Mouse (Mus musculus) ES-E14 (cell line): ENCODE measurements around the gene Ints5. TPM values are rescaled to one million over a fixed set of nuclear protein-coding genes. Genes with fewer than 3 reads are reported as not detected.

Experiments used
- DNase-seq: peaks from one replicate; pipeline ENCODE4 v3.0.0-alpha.2; 2013; ENCODE audit warnings: low read depth, low spot score
- H3K27ac ChIP-seq: 2 replicates; pipeline ENCODE4 v1.5.1; 2012; ENCODE audit warnings: low read depth, mild to moderate bottlenecking, low read length, moderate library complexity, mixed read lengths; ENCODE audit not compliant: poor library complexity, insufficient read depth, severe bottlenecking
- H3K36me3 ChIP-seq: 2 replicates; pipeline ENCODE4 v1.6.1; 2012; ENCODE audit warnings: mild to moderate bottlenecking, low read length, moderate library complexity, mixed read lengths; ENCODE audit not compliant: control insufficient read depth, poor library complexity, insufficient read depth, severe bottlenecking
- H3K4me1 ChIP-seq, 2 experiments: fragments of 150-350 bp in 1 of 2; sonication (generic) in 1 of 2; 2 replicates each; pipeline ENCODE4 v1.6.1; 2012; ENCODE audit warnings: low read length in 2 of 2, mild to moderate bottlenecking in 1 of 2, mixed read lengths in 1 of 2; ENCODE audit not compliant: control insufficient read depth in 2 of 2, insufficient read depth in 2 of 2, poor library complexity in 1 of 2
- H3K4me3 ChIP-seq, 2 experiments: fragments of 150-350 bp in 1 of 2; sonication (generic) in 1 of 2; 2 replicates each; pipeline ENCODE4 v1.5.1; 2012; ENCODE audit warnings: low read length in 2 of 2, low read depth in 1 of 2, mild to moderate bottlenecking in 1 of 2, mixed read lengths in 1 of 2; ENCODE audit not compliant: insufficient read depth in 1 of 2, poor library complexity in 1 of 2, severe bottlenecking in 1 of 2
- H3K9ac ChIP-seq: 2 replicates; pipeline ENCODE4 v1.6.1; 2012; ENCODE audit warnings: low read depth, mild to moderate bottlenecking, low read length, mixed read lengths; ENCODE audit not compliant: poor library complexity, insufficient read depth, severe bottlenecking
- H3K9me3 ChIP-seq: fragments of 150-350 bp; sonication (generic); 2 replicates; pipeline ENCODE4 v1.6.1; 2012; ENCODE audit warnings: low read depth, mild to moderate bottlenecking, low read length; ENCODE audit not compliant: control insufficient read depth, insufficient read depth
- CHD2 ChIP-seq: IDR thresholded peaks from 2 replicates; pipeline ENCODE4 v1.6.1; 2014; ENCODE audit warnings: mild to moderate bottlenecking, low read depth, low read length, inconsistent platforms
- HCFC1 ChIP-seq: IDR thresholded peaks from 2 replicates; pipeline ENCODE4 v1.6.1; 2012; ENCODE audit warnings: low read length, inconsistent platforms, borderline replicate concordance; ENCODE audit not compliant: insufficient read depth
- MAFK ChIP-seq: IDR thresholded peaks from 2 replicates; pipeline ENCODE4 v1.6.1; 2014; ENCODE audit warnings: mild to moderate bottlenecking, low read depth, low read length, inconsistent platforms; ENCODE audit not compliant: insufficient read depth
- ZC3H11A ChIP-seq: IDR thresholded peaks from 2 replicates; pipeline ENCODE4 v1.6.1; 2012; ENCODE audit warnings: low read depth, mild to moderate bottlenecking, inconsistent platforms, low read length, borderline replicate concordance
- ZNF384 ChIP-seq: IDR thresholded peaks from 2 replicates; pipeline ENCODE4 v1.6.1; 2012; ENCODE audit warnings: low read depth, low read length, inconsistent platforms
- in situ Hi-C, 2 experiments: fragments of 600-800 bp; cut with MboI; formaldehyde crosslinking; loops; one replicate each; pipeline ENCODE4 v1.15.1; 2025; ENCODE audit warnings: low sequenced_read_pairs in 2 of 2, inconsistent platforms in 1 of 2; ENCODE audit not compliant: unreplicated experiment in 2 of 2
- total RNA-seq: library from RNA; depleted of rRNA; stranded (reverse); fragments of 300-350 nt; gene quantifications from 2 replicates; pipeline ENCODE4 v1.2.3, GENCODE M21; 2012

Gene Ints5
- total RNA-seq, 1 experiment, result 59.3 TPM

GRCm38 (mm10) chr19:8920073-8920736 lies 27.4 kb downstream of the Ints5 start, which contains the start of gene B3gat3:
Gene B3gat3, plus strand, starts transcription at chr19:8920374.
- H3K9me3 ChIP-seq, result no peaks in the 10 kb centered on the region
- DNase-seq, result peak; percentile 89
- in situ Hi-C loops, result loop anchor here in 1 of 2 experiments (25.0 kb wide), 1 partner anchor 1692 kb away; the partner anchor contains the start of genes Ddb1 and Tkfc
- peak within 1 kb of the TSS; percentile 94 to 96 for H3K4me3 ChIP-seq
- TF ChIP-seq HCFC1 (no peak), ZNF384 (no peak), ZC3H11A (no peak), MAFK (no peak), CHD2 (no peak)
- peaks cover 6% of the 10 kb centered on the region for H3K36me3 ChIP-seq
- peak within 1 kb of the TSS; percentile 88 for H3K9ac ChIP-seq
- peaks cover 0 to 3% of the 10 kb centered on the region in 2 experiments; a peak in 1 of 4 replicates for H3K4me1 ChIP-seq
- peak within 1 kb of the TSS; percentile 68 for H3K27ac ChIP-seq

DNA sequence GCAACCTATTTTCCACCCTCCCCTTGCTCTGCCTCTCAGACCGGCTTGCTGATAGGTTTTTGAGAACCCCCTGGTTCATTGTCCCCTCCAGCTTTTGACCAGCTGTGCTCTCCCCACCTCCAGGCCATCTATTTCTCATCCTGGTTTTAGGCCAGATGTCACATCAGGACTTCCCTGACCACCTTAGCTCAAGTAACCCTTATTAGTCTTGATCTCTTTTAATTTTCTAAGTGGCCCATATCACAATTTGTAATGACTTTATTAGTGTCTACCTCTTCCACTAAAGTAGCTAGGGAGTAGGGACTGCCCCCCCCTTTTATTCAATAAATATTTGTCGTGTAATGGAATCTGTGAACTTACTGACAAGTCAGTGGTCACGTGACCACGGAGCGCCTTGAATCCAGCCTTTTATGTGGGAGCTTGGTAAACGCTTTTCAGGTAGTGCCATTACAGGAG lies 28.1 kb downstream of the Ints5 start:
- Histone ChIP-seq H3K4me1 (peaks cover 0 to 3% of the 10 kb centered on the region in 2 experiments; a peak in 1 of 4 replicates), H3K27ac (peak overlapping the region; percentile 68; the same call in 1 of the 2 replicates), H3K9ac (peak overlapping the region; percentile 88), H3K4me3 (peak overlapping the region; percentile 94 to 96), H3K9me3 (no peaks in the 10 kb centered on the region), H3K36me3 (no peaks in the 10 kb centered on the region; the same call in 1 of the 2 replicates)
- in situ Hi-C loops, result loop anchor here in 1 of 2 experiments (25.0 kb wide), 1 partner anchor 1691 kb away; the partner anchor contains the start of genes Ddb1 and Tkfc
- TF ChIP-seq MAFK (no peak), CHD2 (no peak), ZC3H11A (0 out of 2 replicates have a peak, but pooled peaks have one; percentile 1), HCFC1 (no peak), ZNF384 (no peak)
- DNase-seq, result no peak

DNA sequence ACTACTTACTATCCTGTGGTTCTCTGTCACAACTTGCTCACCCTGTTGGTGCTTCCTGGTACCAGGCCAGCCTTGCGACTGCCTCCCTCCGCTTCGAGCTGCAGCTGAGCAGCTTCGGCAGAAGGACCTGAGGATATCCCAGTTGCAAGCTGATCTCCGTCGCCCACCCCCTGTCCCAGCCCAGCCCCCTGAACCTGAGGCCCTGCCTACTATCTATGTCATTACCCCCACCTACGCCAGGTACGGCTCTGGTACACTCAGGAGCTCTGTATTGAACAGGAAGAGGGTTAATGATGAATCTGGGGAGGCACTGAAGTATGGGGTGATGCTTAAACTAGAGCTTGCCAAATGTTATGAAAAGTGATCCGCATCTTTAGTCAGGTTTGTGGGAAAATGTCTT lies 28.9 kb downstream of the Ints5 start:
- Histone ChIP-seq H3K36me3 (no peaks in the 10 kb centered on the region), H3K27ac (no peak overlapping the region), H3K4me3 (no peak overlapping the region), H3K4me1 (peaks cover 0 to 3% of the 10 kb centered on the region in 2 experiments; a peak in 1 of 4 replicates), H3K9ac (0 out of 2 replicates have a peak overlapping the region, but pooled peaks have one; percentile 1), H3K9me3 (no peaks in the 10 kb centered on the region)
- TF ChIP-seq HCFC1 (no peak), ZNF384 (no peak)
- no peak for DNase-seq
- in situ Hi-C loops, result loop anchor here in 1 of 2 experiments (25.0 kb wide), 1 partner anchor 1691 kb away; the partner anchor contains the start of genes Ddb1 and Tkfc

GRCm38 (mm10) chr19:8926766-8927165 lies 34.0 kb downstream of the Ints5 start:
- H3K4me1 ChIP-seq, result peaks cover 0 to 8% of the 10 kb centered on the region in 2 experiments; a peak in 1 of 4 replicates
- no peak for TF ChIP-seq ZC3H11A
- no peak for TF ChIP-seq ZNF384
- TF ChIP-seq MAFK, result no peak
- no peak for TF ChIP-seq HCFC1
- no peak for TF ChIP-seq CHD2
- H3K36me3 ChIP-seq, result no peaks in the 10 kb centered on the region; the same call in 1 of the 2 replicates
- no peak overlapping the region for H3K4me3 ChIP-seq
- DNase-seq, result no peak
- in situ Hi-C loops, result no loop called here
- H3K9me3 ChIP-seq, result no peaks in the 10 kb centered on the region
- no peak overlapping the region for H3K27ac ChIP-seq
- no peak overlapping the region for H3K9ac ChIP-seq
